Mouse (Mus musculus): ENCODE measurements around the gene Gm21304. TPM values are rescaled to one million over a fixed set of nuclear protein-coding genes. Genes with fewer than 3 reads are reported as not detected.

Gm21304 gene
- total and polyA plus RNA-seq, 2 experiments from 2014 or later: not detected

DNA sequence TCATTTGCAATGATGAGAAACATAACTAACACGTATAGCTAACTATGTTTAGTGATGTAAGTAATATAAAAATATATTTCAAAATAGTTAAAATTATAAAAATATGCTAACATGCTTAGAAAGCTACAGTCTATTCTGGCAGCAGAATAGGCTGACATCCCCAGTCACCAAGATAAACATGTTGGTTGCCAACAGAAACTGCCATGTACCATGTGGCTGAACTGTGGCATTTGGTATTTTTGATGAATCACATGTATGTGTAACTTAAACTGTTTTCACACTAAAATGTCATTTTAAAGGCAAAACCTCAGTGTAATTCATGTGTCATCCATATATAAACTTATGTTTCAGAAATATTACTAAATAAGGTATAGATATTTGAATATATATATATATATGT, 41.3 kb downstream of the Gm21304 start:
- Histone ChIP-seq H3K27ac (no peak overlapping the region), H3K4me3 (ENCODE audit: low read length) (no peak overlapping the region), H3K9me3 (ENCODE audit: low read length) (no peaks in the 10 kb centered on the region), H3K27me3 (ENCODE audit: insufficient read depth, low read length) (no peaks in the 10 kb centered on the region), H3K4me1 (ENCODE audit: insufficient read depth, low read length) (no peaks in the 10 kb centered on the region), H3K36me3 (ENCODE audit: insufficient read depth, low read length) (no peaks in the 10 kb centered on the region), H3K9ac (replicated peaks; ENCODE audit: low read length) (no peak overlapping the region), H3K4me2 (ENCODE audit: low read depth, low read length) (no peak overlapping the region)
- TF ChIP-seq CTCF (IDR thresholded peaks at IDR 0.05; ENCODE audit: low read depth): no peak
- DNase-seq (ENCODE audit: low spot score) (no peak), ATAC-seq (no peak)
- WGBS: 88% methylated on average over 1 of the region's 1 CpGs

DNA sequence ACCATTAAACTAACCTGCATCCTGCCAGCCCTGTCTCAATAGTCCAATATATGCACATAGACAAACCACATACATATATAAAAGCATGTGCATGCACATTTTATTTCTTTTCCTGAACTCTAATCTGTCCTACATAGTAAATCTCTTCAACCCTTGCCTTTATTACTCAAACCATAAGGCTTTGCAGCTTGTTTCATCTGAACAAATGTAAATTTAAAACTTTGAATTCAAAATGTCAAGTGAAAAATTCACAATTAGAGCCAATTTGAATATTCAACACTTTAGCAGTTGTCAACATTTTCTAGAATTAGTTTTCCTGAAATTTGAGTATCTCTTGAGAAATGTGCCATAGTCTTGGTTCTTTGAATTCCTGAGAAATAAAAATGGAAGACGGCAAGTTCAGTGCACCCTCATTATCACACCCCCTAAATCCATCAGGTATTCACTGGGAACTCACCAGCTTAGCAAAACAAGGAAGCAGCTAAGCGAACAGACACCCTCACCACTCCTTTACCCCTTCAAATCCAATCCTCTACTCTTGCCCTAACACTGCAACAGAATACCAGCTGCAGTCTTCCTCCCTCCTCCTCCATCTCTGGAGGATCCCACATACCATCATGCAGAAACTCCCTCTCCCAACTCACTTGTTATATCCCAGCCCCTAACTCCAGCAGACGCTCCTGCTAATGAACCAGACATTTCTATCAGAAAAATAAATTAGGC, 42.1 kb downstream of the Gm21304 start:
- Histone ChIP-seq H3K27ac (no peak overlapping the region), H3K9ac (replicated peaks; ENCODE audit: low read length) (no peak overlapping the region), H3K4me1 (ENCODE audit: insufficient read depth, low read length) (no peaks in the 10 kb centered on the region), H3K9me3 (ENCODE audit: low read length) (no peaks in the 10 kb centered on the region), H3K4me2 (ENCODE audit: low read depth, low read length) (no peak overlapping the region), H3K4me3 (ENCODE audit: low read length) (no peak overlapping the region), H3K36me3 (ENCODE audit: insufficient read depth, low read length) (no peaks in the 10 kb centered on the region), H3K27me3 (ENCODE audit: insufficient read depth, low read length) (no peaks in the 10 kb centered on the region)
- TF ChIP-seq CTCF (IDR thresholded peaks at IDR 0.05; ENCODE audit: low read depth): no peak
- WGBS: 83% methylated on average over 3 of the region's 3 CpGs
- DNase-seq (ENCODE audit: low spot score) (no peak), ATAC-seq (no peak)

DNA sequence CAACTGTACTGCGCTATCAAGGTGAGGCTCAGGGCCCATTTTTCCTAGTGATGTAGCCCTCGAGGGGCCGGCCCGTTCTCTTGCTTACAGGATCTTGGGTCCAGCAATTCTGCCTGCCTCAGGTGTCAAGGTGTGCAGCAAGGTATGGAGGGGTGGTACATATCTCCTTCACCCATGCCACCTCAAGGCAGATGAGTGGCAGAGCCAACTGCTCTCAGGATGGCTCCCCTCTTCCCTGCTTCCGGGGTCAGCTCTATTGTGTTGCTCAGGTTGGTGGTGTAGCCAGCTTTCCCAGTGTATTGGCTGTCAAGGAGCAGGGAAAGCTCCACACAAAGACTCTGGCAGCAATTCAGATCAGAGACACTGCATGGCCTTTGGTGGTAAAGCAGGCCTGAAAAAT, 46.2 kb downstream of the Gm21304 start:
- no peak overlapping the region for H3K4me2 ChIP-seq (ENCODE audit: low read depth, low read length)
- H3K9me3 ChIP-seq (ENCODE audit: low read length): no peaks in the 10 kb centered on the region
- H3K4me3 ChIP-seq (ENCODE audit: low read length): no peak overlapping the region
- ATAC-seq: no peak
- H3K27ac ChIP-seq: no peak overlapping the region
- DNase-seq (ENCODE audit: low spot score): no peak
- H3K36me3 ChIP-seq (ENCODE audit: insufficient read depth, low read length): no peaks in the 10 kb centered on the region
- no peak for TF ChIP-seq CTCF (IDR thresholded peaks at IDR 0.05; ENCODE audit: low read depth)
- no peaks in the 10 kb centered on the region for H3K27me3 ChIP-seq (ENCODE audit: insufficient read depth, low read length)
- WGBS: 91% methylated on average over 5 of the region's 5 CpGs
- no peaks in the 10 kb centered on the region for H3K4me1 ChIP-seq (ENCODE audit: insufficient read depth, low read length)
- H3K9ac ChIP-seq (replicated peaks; ENCODE audit: low read length): no peak overlapping the region

Other genes starting within 250 kb of the Gm21304 start
- gene Gm21293, start 25.5 kb upstream of the Gm21304 start, total RNA-seq (2014; rRNA removed): not detected in 2 replicates
- not detected in 2 replicates for gene Gm21293, start 25.5 kb upstream of the Gm21304 start, polyA plus RNA-seq (2015; fragmentation: Nextera tagmentation; extraction: Ambion mirVana)
- gene Gm6763, start 17.0 kb upstream of the Gm21304 start, total RNA-seq (2014; rRNA removed): not detected in 2 replicates
- gene Gm6763, start 17.0 kb upstream of the Gm21304 start, polyA plus RNA-seq (2015; fragmentation: Nextera tagmentation; extraction: Ambion mirVana): not detected in 2 replicates
- not detected in 2 replicates for gene Gm8764, start 8.5 kb upstream of the Gm21304 start, total RNA-seq (2014; rRNA removed)
- gene Gm8764, start 8.5 kb upstream of the Gm21304 start, polyA plus RNA-seq (2015; fragmentation: Nextera tagmentation; extraction: Ambion mirVana): not detected in 2 replicates
- gene Gm21312, start 8.5 kb downstream of the Gm21304 start, total RNA-seq (2014; rRNA removed): not detected in 2 replicates
- gene Gm21312, start 8.5 kb downstream of the Gm21304 start, polyA plus RNA-seq (2015; fragmentation: Nextera tagmentation; extraction: Ambion mirVana): not detected in 2 replicates
- not detected in 2 replicates for gene Gm20765, start 17.0 kb downstream of the Gm21304 start, total RNA-seq (2014; rRNA removed)
- gene Gm20765, start 17.0 kb downstream of the Gm21304 start, polyA plus RNA-seq (2015; fragmentation: Nextera tagmentation; extraction: Ambion mirVana): not detected in 2 replicates
- gene Gm4340, start 25.5 kb downstream of the Gm21304 start, total RNA-seq (2014; rRNA removed): not detected in 2 replicates
- not detected in 2 replicates for gene Gm4340, start 25.5 kb downstream of the Gm21304 start, polyA plus RNA-seq (2015; fragmentation: Nextera tagmentation; extraction: Ambion mirVana)

Data from hindbrain, postnatal 0 days (tissue).